Mouse (Mus musculus) stomach, postnatal 0 days (tissue): ENCODE results near the gene Bik.

Experiments used
- CTCF ChIP-seq: IDR thresholded peaks from 2 replicates; pipeline ENCODE4 v1.5.1; 2016; ENCODE audit warnings: antibody characterized with exemption, low read depth, mild to moderate bottlenecking, moderate library complexity
- EP300 ChIP-seq: optimal IDR thresholded peaks from 2 replicates; pipeline ENCODE3; 2016; ENCODE audit warnings: antibody characterized with exemption

DNA sequence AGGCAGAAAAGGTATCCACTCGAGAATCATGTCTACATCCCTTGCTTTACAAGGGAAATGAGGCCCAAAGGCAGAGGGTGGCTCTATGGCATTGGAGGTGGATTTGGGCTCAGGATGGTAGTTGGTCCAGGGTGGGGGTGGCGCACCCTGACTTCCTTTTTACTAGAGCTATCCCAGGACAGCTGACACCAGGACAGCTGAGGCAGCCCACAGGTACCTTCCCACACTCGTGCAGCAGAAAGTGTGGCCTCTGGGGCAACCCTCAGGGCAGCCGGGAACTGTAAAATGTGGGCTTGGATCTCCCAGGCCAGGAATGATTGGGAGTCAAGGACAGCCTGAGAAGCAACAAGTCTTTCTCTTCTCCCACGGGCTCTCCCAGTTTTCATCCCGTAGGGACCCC, 65.1 kb downstream of the Bik start:
- TF ChIP-seq CTCF, result no peak
- TF ChIP-seq EP300, result no peak
